Mouse (Mus musculus): ENCODE measurements around the gene Grap. TPM values are rescaled to one million over a fixed set of nuclear protein-coding genes. Genes with fewer than 3 reads are reported as not detected.
A peak's percentile ranks its signal among the peaks of the same experiment; 100 is the strongest.

Grap gene
- polyA plus RNA-seq, 1 experiment: 119 TPM

DNA sequence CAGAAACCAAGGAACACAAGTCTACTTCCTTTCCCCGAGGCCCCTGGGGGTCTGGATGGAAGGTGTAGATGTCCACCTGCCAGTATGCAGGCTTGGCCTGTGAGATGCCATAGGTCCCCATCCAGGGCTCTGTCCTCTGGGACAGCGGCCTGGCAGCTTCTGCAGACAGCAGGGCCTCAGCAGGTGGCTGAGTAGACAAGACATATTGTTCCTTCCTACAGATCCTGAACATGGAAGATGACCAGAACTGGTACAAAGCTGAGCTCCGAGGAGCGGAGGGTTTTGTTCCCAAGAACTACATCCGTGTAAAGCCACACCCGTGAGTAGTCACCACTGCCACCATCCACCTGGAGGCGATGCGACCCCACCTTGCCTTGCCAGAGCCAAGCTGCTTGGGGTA lies 6.9 kb downstream of the Grap start:
- Histone ChIP-seq H3K27me3 (ENCODE audit: control insufficient read depth, insufficient read depth, low read length) (no peaks in the 10 kb centered on the region), H3K4me3 (ENCODE audit: control insufficient read depth, insufficient read depth, low read length) (no peak overlapping the region), H3K36me3 (ENCODE audit: control insufficient read depth, insufficient read depth, low read length) (peaks cover 35% of the 10 kb centered on the region), H3K4me1 (replicated peaks; ENCODE audit: control insufficient read depth, insufficient read depth, low read length) (peaks cover 51% of the 10 kb centered on the region), H3K27ac (ENCODE audit: control insufficient read depth, insufficient read depth, low read length) (peak overlapping the region; percentile 11; the same call in 1 of the 2 replicates)
- 93% methylated on average over 8 of the region's 8 CpGs for WGBS
- no peak for TF ChIP-seq CTCF (IDR thresholded peaks at IDR 0.05; ENCODE audit: borderline replicate concordance, control insufficient read depth, extremely low read depth, insufficient read depth, low read length, poor library complexity)
- no peak for TF ChIP-seq POLR2A (IDR thresholded peaks at IDR 0.05; ENCODE audit: control insufficient read depth, extremely low read depth, insufficient read depth, low read length, poor library complexity)
- no peak for DNase-seq

DNA sequence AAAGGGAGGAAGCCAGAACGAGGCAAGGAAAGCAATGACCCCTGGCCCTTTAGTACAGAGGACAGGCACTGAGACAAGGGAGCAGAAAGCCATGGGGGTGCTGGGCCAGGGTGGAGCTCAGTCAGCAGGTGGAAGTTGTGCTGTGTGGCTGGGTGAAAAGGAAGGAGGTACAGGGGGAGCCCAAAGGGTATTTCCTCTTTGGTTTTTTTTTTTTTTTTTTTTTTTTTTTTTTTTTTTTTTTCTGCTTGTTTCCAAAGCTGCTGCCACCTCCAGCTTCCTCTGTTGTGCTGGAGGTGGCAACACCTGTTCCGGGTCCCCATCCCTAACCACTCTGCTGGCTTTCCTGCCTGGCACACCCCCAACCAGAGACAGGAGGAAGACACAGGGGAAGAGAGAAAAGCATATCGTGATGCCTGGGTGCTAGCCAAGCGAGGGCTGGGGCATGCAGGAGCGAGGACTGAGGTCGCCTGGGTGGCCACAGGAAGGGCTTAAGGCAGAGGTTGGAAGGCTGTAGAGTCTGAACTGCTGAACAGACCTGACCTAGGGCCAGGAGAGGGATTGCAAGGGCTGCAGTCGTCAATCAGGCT lies 7.8 kb downstream of the Grap start:
- Histone ChIP-seq H3K36me3 (ENCODE audit: control insufficient read depth, insufficient read depth, low read length) (peaks cover 41% of the 10 kb centered on the region), H3K4me3 (ENCODE audit: control insufficient read depth, insufficient read depth, low read length) (no peak overlapping the region), H3K27ac (ENCODE audit: control insufficient read depth, insufficient read depth, low read length) (peak overlapping the region; percentile 50; the same call in 1 of the 2 replicates), H3K4me1 (replicated peaks; ENCODE audit: control insufficient read depth, insufficient read depth, low read length) (peaks cover 43% of the 10 kb centered on the region), H3K27me3 (ENCODE audit: control insufficient read depth, insufficient read depth, low read length) (no peaks in the 10 kb centered on the region)
- TF ChIP-seq CTCF (IDR thresholded peaks at IDR 0.05; ENCODE audit: borderline replicate concordance, control insufficient read depth, extremely low read depth, insufficient read depth, low read length, poor library complexity) (no peak), POLR2A (IDR thresholded peaks at IDR 0.05; ENCODE audit: control insufficient read depth, extremely low read depth, insufficient read depth, low read length, poor library complexity) (no peak)
- WGBS: 27% methylated on average over 7 of the region's 7 CpGs
- DNase-seq: peak; percentile 52

DNA sequence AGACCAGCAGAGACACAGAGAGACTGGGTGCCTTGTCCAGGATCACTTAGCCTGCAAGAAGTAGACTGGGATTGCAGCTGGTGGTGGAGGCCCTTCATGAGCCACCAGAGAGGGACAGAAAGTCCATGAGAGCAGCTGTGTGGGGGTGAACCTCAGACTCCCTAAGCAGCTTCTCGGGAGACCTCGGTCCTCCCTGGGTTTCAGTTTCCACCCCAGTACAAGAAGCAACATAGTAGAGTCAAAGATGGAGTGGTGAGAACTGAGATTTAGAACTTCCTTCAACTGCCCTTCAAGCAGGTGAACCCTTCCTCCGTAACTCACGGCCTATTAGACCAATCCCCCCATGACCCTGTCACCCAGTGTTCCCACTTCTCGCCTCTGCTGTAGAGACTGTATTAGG lies 9.1 kb downstream of the Grap start:
- no peak for TF ChIP-seq POLR2A (IDR thresholded peaks at IDR 0.05; ENCODE audit: control insufficient read depth, extremely low read depth, insufficient read depth, low read length, poor library complexity)
- no peak for TF ChIP-seq CTCF (IDR thresholded peaks at IDR 0.05; ENCODE audit: borderline replicate concordance, control insufficient read depth, extremely low read depth, insufficient read depth, low read length, poor library complexity)
- H3K36me3 ChIP-seq (ENCODE audit: control insufficient read depth, insufficient read depth, low read length): peaks cover 41% of the 10 kb centered on the region
- no peak overlapping the region for H3K4me3 ChIP-seq (ENCODE audit: control insufficient read depth, insufficient read depth, low read length)
- H3K4me1 ChIP-seq (replicated peaks; ENCODE audit: control insufficient read depth, insufficient read depth, low read length): peaks cover 34% of the 10 kb centered on the region
- WGBS: 95% methylated on average over 5 of the region's 5 CpGs
- no peak for DNase-seq
- no peaks in the 10 kb centered on the region for H3K27me3 ChIP-seq (ENCODE audit: control insufficient read depth, insufficient read depth, low read length)
- no peak overlapping the region for H3K27ac ChIP-seq (ENCODE audit: control insufficient read depth, insufficient read depth, low read length)

DNA sequence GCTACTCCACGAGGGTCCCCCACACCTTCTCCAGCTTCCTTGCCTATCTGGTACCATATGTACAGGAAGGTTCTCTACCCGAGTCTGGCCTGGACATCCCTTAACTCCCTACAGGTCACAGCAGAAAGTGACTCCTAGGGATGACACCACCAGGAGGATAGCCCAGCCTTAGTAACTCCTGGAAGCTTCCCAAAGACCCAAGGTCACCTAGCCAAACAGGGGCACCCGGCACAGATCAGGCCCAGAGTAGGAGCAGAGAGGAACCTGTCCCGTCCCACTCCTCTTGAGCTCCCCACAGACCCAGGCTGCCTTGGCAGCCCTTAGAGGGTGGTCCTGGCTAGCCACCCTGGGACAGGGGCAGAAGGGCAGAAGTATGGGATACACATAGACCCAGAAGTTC lies 12.3 kb downstream of the Grap start:
- no peaks in the 10 kb centered on the region for H3K27me3 ChIP-seq (ENCODE audit: control insufficient read depth, insufficient read depth, low read length)
- H3K4me3 ChIP-seq (ENCODE audit: control insufficient read depth, insufficient read depth, low read length): no peak overlapping the region
- DNase-seq: no peak
- peaks cover 47% of the 10 kb centered on the region for H3K36me3 ChIP-seq (ENCODE audit: control insufficient read depth, insufficient read depth, low read length)
- peaks cover 34% of the 10 kb centered on the region for H3K4me1 ChIP-seq (replicated peaks; ENCODE audit: control insufficient read depth, insufficient read depth, low read length)
- 95% methylated on average over 4 of the region's 4 CpGs for WGBS
- TF ChIP-seq CTCF (IDR thresholded peaks at IDR 0.05; ENCODE audit: borderline replicate concordance, control insufficient read depth, extremely low read depth, insufficient read depth, low read length, poor library complexity) (no peak), POLR2A (IDR thresholded peaks at IDR 0.05; ENCODE audit: control insufficient read depth, extremely low read depth, insufficient read depth, low read length, poor library complexity) (no peak)
- no peak overlapping the region for H3K27ac ChIP-seq (ENCODE audit: control insufficient read depth, insufficient read depth, low read length)

DNA sequence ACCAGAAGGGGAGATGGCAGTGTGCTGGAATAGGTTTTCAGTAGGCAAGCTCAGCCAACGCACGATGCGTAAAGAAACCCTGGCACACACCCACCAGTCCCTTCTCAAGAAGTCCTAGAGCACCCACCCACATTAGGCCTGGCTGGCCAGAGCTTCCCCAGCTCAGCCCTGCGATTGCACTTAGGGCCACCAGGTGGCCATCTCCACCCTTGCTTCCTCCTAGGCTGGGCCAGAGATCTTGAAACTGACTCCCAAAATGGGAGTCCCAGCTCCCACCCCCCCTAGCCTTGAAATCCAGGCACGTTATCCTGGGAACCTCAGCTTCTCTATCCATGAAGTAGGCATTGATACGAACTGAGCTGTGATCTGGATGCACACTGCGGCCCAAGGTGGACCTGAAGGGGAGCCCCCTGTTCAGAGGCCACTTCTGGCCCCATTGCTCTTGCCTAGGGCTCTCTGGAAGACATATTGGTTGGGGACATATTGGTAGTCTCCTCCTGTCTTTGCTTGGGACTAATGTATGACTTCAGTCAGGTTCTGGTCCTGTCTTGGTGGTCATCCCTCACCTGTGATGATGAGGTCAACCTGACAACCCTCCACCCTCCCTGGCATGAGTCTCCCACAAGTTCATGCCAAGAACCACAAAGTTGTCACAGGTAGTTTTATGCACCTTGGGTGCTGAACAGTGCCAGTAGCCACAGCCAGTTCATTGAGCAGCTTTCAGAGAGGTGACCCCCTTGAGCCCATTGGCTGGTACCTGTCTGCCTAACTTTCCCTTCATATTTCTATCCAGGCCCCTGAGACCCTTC lies 13.1 kb downstream of the Grap start:
- 73% methylated on average over 7 of the region's 7 CpGs for WGBS
- no peak overlapping the region for H3K27ac ChIP-seq (ENCODE audit: control insufficient read depth, insufficient read depth, low read length)
- peaks cover 29% of the 10 kb centered on the region for H3K4me1 ChIP-seq (replicated peaks; ENCODE audit: control insufficient read depth, insufficient read depth, low read length)
- H3K36me3 ChIP-seq (ENCODE audit: control insufficient read depth, insufficient read depth, low read length): peaks cover 52% of the 10 kb centered on the region
- no peaks in the 10 kb centered on the region for H3K27me3 ChIP-seq (ENCODE audit: control insufficient read depth, insufficient read depth, low read length)
- TF ChIP-seq POLR2A (IDR thresholded peaks at IDR 0.05; ENCODE audit: control insufficient read depth, extremely low read depth, insufficient read depth, low read length, poor library complexity): no peak
- TF ChIP-seq CTCF (IDR thresholded peaks at IDR 0.05; ENCODE audit: borderline replicate concordance, control insufficient read depth, extremely low read depth, insufficient read depth, low read length, poor library complexity): peak; percentile 69; the same call in 1 of the 2 replicates
- no peak overlapping the region for H3K4me3 ChIP-seq (ENCODE audit: control insufficient read depth, insufficient read depth, low read length)
- no peak for DNase-seq

DNA sequence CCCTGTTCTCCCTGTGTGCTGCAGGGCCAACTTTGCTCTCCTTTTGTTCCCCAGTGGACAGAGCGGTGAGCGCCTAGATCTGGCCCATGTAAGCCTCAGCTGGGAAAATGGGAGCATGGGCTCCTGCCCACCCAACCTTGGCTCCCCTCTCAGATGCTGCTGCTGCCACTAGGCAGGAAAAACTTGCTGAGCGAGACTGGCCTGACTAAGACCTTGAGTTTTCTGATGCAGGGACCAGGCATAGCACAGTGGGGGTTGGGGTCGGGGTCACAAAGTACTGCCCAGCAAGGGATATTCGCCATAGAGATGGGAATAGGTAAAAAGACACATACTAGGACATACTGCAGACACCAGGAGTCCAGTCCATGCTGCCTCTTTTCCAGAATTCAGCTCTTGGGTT lies 14.2 kb downstream of the Grap start:
- no peak overlapping the region for H3K4me3 ChIP-seq (ENCODE audit: control insufficient read depth, insufficient read depth, low read length)
- 96% methylated on average over 5 of the region's 5 CpGs for WGBS
- no peak for TF ChIP-seq POLR2A (IDR thresholded peaks at IDR 0.05; ENCODE audit: control insufficient read depth, extremely low read depth, insufficient read depth, low read length, poor library complexity)
- no peak for TF ChIP-seq CTCF (IDR thresholded peaks at IDR 0.05; ENCODE audit: borderline replicate concordance, control insufficient read depth, extremely low read depth, insufficient read depth, low read length, poor library complexity)
- DNase-seq: no peak
- peaks cover 24% of the 10 kb centered on the region for H3K4me1 ChIP-seq (replicated peaks; ENCODE audit: control insufficient read depth, insufficient read depth, low read length)
- peaks cover 55% of the 10 kb centered on the region for H3K36me3 ChIP-seq (ENCODE audit: control insufficient read depth, insufficient read depth, low read length)
- no peak overlapping the region for H3K27ac ChIP-seq (ENCODE audit: control insufficient read depth, insufficient read depth, low read length)
- H3K27me3 ChIP-seq (ENCODE audit: control insufficient read depth, insufficient read depth, low read length): no peaks in the 10 kb centered on the region
